Mouse (Mus musculus): ENCODE data around the gene Aloxe3.

- peak; percentile 85 to 93 (median 88) for TF ChIP-seq CTCF (IDR thresholded peaks at IDR 0.05 in 2 of 3, conservative IDR thresholded peaks at IDR 0.05 in 1 of 3; ENCODE audit: control insufficient read depth in 1 of 3, insufficient read depth in 1 of 3, low read depth in 2 of 3, low read length in 3 of 3, poor library complexity in 1 of 3, severe bottlenecking in 1 of 3)
- no peak for TF ChIP-seq TAL1 (IDR thresholded peaks at IDR 0.05; ENCODE audit: low read length)
- TF ChIP-seq GATA1 (IDR thresholded peaks at IDR 0.05; ENCODE audit: low read depth, low read length): no peak
- no peak for TF ChIP-seq UBTF (IDR thresholded peaks at IDR 0.05; ENCODE audit: borderline replicate concordance, insufficient read depth, low read depth, low read length)
- TF ChIP-seq TCF12 (IDR thresholded peaks at IDR 0.05; ENCODE audit: low read depth, low read length): no peak
- no peak for TF ChIP-seq MAZ (IDR thresholded peaks at IDR 0.05; ENCODE audit: low read depth, low read length)
- no peak for TF ChIP-seq POLR2A (IDR thresholded peaks at IDR 0.05; ENCODE audit: control insufficient read depth in 1 of 2, insufficient read depth in 1 of 2, low read depth in 1 of 2, low read length in 2 of 2, poor library complexity in 1 of 2)
- no peak for TF ChIP-seq BHLHE40 (IDR thresholded peaks at IDR 0.05; ENCODE audit: borderline replicate concordance, low read depth, low read length)
- no peak for TF ChIP-seq E2F4 (IDR thresholded peaks at IDR 0.05; ENCODE audit: borderline replicate concordance, low read depth, low read length)
- TF ChIP-seq CHD2 (IDR thresholded peaks at IDR 0.05; ENCODE audit: low read length): no peak
- no peak for TF ChIP-seq USF2 (IDR thresholded peaks at IDR 0.05; ENCODE audit: borderline replicate concordance in 1 of 2, insufficient read depth in 1 of 2, low read depth in 1 of 2, low read length in 2 of 2)
These were observed 45.9 kb downstream of the Aloxe3 start for GRCm38 (mm10) chr11:69171626-69172025.
